Mouse (Mus musculus) naive thymus-derived CD4-positive, alpha-beta T cell, adult 2 months (primary cell): ENCODE data around the gene Adap2.

ENCODE experiments used
- DNase-seq: peaks from one replicate; pipeline ENCODE4 v3.0.0-alpha.2; 2011; ENCODE audit warnings: low read depth

The Adap2 gene

GRCm38 (mm10) chr11:80199316-80199715 lies 45.4 kb downstream of the Adap2 start:
- DNase-seq, result no peak

DNA sequence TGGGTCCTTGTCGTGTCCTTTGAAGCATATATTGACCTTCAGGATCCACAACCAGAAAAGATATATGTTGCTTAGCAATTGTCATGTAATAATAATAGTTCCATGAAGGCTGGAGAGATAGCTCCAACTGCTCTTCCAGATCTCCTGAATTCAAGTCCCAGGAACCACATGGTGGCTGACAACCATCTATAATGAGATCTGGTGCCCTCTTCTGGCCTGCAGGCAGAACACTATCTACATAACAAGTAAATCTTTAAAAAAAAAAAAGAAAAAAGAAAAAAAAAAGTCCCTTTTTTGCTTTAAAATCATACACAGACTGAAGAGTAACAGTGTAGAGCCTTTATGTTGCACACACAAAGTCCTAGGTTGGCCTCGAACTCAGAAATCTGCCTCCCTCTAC lies 45.9 kb downstream of the Adap2 start:
- peak; percentile 15 for DNase-seq

DNA sequence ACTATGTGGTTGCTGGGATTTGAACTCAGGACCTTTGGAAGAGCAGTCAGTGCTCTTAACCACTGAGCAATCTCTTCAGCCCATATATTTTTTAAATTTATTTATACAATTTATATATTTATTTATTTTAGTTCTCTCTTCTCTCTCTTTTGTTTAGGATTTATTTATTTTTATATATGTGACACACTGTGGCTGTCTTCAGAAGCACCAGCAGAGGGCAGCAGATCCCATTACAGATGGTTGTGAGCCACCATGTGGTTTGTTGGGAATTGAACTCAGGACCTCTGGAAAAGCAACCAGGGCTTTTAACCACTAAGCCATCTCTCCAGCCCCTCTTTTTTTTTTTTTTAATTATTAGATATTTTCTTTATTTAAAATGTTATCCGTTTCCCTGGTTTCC lies 46.4 kb downstream of the Adap2 start:
- peak; percentile 67 for DNase-seq

DNA sequence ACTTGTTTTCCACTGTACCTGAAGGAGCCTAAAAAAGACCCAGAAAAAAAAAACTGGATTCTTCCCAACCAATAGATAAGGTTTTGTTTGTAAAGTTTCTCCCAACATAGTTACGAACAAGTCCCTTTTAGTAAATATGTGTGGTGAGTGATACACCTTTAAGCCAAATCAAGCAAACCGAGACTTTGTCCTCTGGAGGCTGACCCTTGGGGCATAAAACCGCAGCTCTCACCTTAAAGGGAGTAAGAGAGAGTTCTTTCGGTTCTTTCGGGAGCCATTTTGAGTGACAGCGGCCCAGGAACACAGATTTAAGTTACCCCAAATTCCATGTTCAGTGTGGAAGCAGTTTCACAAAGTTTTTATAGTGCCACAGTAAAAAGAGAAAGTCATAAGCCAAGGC lies 48.4 kb downstream of the Adap2 start:
- no peak for DNase-seq

DNA sequence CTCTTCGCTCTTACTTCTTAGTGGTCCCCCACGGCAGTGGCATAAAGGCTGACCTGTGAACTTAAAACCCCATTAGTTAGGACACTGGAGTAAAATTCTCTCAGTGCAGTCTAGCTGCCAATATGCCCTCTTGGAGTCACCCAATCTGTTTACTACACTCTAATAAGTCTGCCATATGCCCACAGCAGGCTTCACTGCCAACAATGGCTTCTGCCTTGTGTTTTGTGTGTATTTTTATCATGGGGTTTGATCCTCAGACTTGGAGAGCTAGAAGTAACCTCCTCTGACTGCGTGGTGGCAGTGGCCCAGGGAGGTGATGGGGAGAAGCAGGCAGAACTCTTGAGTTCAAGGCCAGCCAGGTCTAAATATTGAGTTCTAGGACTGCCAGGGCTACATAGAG lies 50.1 kb downstream of the Adap2 start:
- DNase-seq, result no peak

- DNase-seq, result no peak
These were observed 51.0 kb downstream of the Adap2 start for GRCm38 (mm10) chr11:80204941-80205340.

- DNase-seq, result no peak
These were observed 54.6 kb downstream of the Adap2 start for GRCm38 (mm10) chr11:80208465-80208859.

GRCm38 (mm10) chr11:80208860-80209800 lies 55.2 kb downstream of the Adap2 start, which contains the start of gene Rhot1:
Rhot1 (plus strand) TSS chr11:80209019.
- DNase-seq, result peak; percentile 96

- DNase-seq, result no peak
These were observed 56.4 kb downstream of the Adap2 start for GRCm38 (mm10) chr11:80210321-80210720.

- no peak for DNase-seq
These were observed 58.4 kb downstream of the Adap2 start for GRCm38 (mm10) chr11:80212282-80212681.

DNA sequence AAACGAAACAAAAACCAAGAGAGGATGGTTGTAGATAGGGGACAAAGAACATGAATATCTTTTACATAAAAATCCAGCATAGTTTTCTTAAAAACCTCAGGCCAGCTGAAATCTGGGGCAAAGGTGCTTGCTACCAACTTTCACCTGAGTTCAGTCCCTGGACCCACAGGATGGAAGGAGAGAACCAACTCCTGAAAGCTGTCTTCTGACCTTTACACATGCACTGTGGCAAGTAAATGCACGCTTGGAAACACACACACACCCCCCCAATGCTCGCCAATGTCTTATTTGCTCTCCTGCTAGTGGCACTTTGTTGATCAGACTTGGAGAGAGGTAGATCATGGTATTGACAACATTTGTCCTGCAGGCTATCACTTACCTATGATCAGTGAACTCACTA lies 61.4 kb downstream of the Adap2 start:
- no peak for DNase-seq

- no peak for DNase-seq
These were observed 64.9 kb downstream of the Adap2 start for GRCm38 (mm10) chr11:80218657-80219293.
